Mouse (Mus musculus) kidney, adult 18-20 months (tissue): ENCODE data around the gene Zfp518a.

Experiments used
- DNase-seq: peaks from one replicate; pipeline ENCODE4 v3.0.0; 2021

Gene Zfp518a

GRCm38 (mm10) chr19:40894519-40895392 lies at the start of gene Zfp518a:
Zfp518a (plus strand) TSS chr19:40894705.
- peak; percentile 92 for DNase-seq

GRCm38 (mm10) chr19:40844731-40845130 lies 49.8 kb upstream of the Zfp518a start:
- DNase-seq, result no peak

- DNase-seq, result no peak
Observed at GRCm38 (mm10) chr19:40849391-40849790, 45.1 kb upstream of the Zfp518a start.

GRCm38 (mm10) chr19:40859555-40859954 lies 35.0 kb upstream of the Zfp518a start:
- DNase-seq, result no peak

- no peak for DNase-seq
Observed at GRCm38 (mm10) chr19:40868284-40868683, 26.2 kb upstream of the Zfp518a start.

- no peak for DNase-seq
Observed at GRCm38 (mm10) chr19:40869425-40870105, 24.9 kb upstream of the Zfp518a start.

- DNase-seq, result peak; percentile 85
Observed at GRCm38 (mm10) chr19:40872955-40873665, 21.4 kb upstream of the Zfp518a start.

GRCm38 (mm10) chr19:40881700-40882099 lies 12.8 kb upstream of the Zfp518a start:
- DNase-seq, result no peak

GRCm38 (mm10) chr19:40888887-40889286 lies 5.6 kb upstream of the Zfp518a start:
- no peak for DNase-seq

GRCm38 (mm10) chr19:40894071-40894506 lies 416 bp upstream of the Zfp518a start:
- DNase-seq, result no peak

GRCm38 (mm10) chr19:40895393-40895703 lies 843 bp downstream of the Zfp518a start:
- DNase-seq, result no peak

GRCm38 (mm10) chr19:40931581-40932369 lies 37.3 kb downstream of the Zfp518a start:
- no peak for DNase-seq

- no peak for DNase-seq
Observed at GRCm38 (mm10) chr19:40935376-40935775, 40.9 kb downstream of the Zfp518a start.

GRCm38 (mm10) chr19:40936038-40936437 lies 41.5 kb downstream of the Zfp518a start:
- no peak for DNase-seq

- no peak for DNase-seq
Observed at GRCm38 (mm10) chr19:40943552-40943951, 49.0 kb downstream of the Zfp518a start.

GRCm38 (mm10) chr19:40946937-40947577 lies 52.6 kb downstream of the Zfp518a start:
- DNase-seq, result no peak

- DNase-seq, result no peak
Observed at GRCm38 (mm10) chr19:40958981-40959380, 64.5 kb downstream of the Zfp518a start.

GRCm38 (mm10) chr19:40962988-40963387 lies 68.5 kb downstream of the Zfp518a start:
- DNase-seq, result peak; percentile 52

- DNase-seq, result no peak
Observed at GRCm38 (mm10) chr19:40964367-40964891, 69.9 kb downstream of the Zfp518a start.

GRCm38 (mm10) chr19:40964936-40965850 lies 70.7 kb downstream of the Zfp518a start:
- DNase-seq, result no peak
